Mouse (Mus musculus) hindbrain, embryonic 13.5 days (tissue): ENCODE measurements around the gene Alk. TPM values are rescaled to one million over a fixed set of nuclear protein-coding genes. Genes with fewer than 3 reads are reported as not detected.

ENCODE experiments used
- ATAC-seq: fragments of 200-750 bp; cut with Nextera tagmentation; 2 replicates; pipeline ENCODE4 v1.8.0; 2017; ENCODE audit warnings: moderate TSS enrichment; ENCODE audit not compliant: low FRiP score
- H3K27ac ChIP-seq: fragments of 300-500 bp; sonication (generic); 2 replicates; pipeline ENCODE4 v1.5.1; 2015; ENCODE audit warnings: inconsistent platforms, mild to moderate bottlenecking, moderate library complexity
- H3K27me3 ChIP-seq: fragments of 300-500 bp; sonication (generic); 2 replicates; pipeline ENCODE4 v1.6.1; 2015; ENCODE audit warnings: mild to moderate bottlenecking, inconsistent platforms
- H3K36me3 ChIP-seq: fragments of 300-500 bp; sonication (generic); 2 replicates; pipeline ENCODE4 v1.6.1; 2015; ENCODE audit warnings: mild to moderate bottlenecking, inconsistent platforms
- H3K4me1 ChIP-seq: fragments of 300-500 bp; sonication (generic); replicated peaks from 2 replicates; pipeline ENCODE4 v1.6.1; 2015; ENCODE audit warnings: inconsistent platforms
- H3K4me2 ChIP-seq: fragments of 300-500 bp; sonication (generic); 2 replicates; pipeline ENCODE4 v1.6.1; 2015; ENCODE audit warnings: inconsistent platforms, mild to moderate bottlenecking, moderate library complexity
- H3K4me3 ChIP-seq: fragments of 300-500 bp; sonication (generic); 2 replicates; pipeline ENCODE4 v1.5.1; 2015; ENCODE audit warnings: mild to moderate bottlenecking, inconsistent platforms
- H3K9ac ChIP-seq: fragments of 300-500 bp; sonication (generic); 2 replicates; pipeline ENCODE4 v1.6.1; 2015; ENCODE audit warnings: mild to moderate bottlenecking, inconsistent platforms
- H3K9me3 ChIP-seq: fragments of 300-500 bp; sonication (generic); 2 replicates; pipeline ENCODE4 v1.6.1; 2016; ENCODE audit warnings: inconsistent platforms
- WGBS: fragments of 180-500 bp; shearing (Covaris S2); methylation state at CpG from one replicate; pipeline ENCODE4 v1.1.7; 2015; 5-methylcytosine and 5-hydroxymethylcytosine counted together
- polyA plus RNA-seq: library from polyadenylated mRNA; unstranded; fragments of >200 nt; fragmentation: Nextera tagmentation; extraction: Ambion mirVana; gene quantifications from 2 replicates; pipeline ENCODE4 v1.2.1, GENCODE M21; 2015

The Alk gene
- polyA plus RNA-seq, 1 experiment from 2014 or later = 3.4 TPM

GRCm38 (mm10) chr17:72275391-72275904 lies 329.0 kb downstream of the Alk start:
- no peak for ATAC-seq
- Histone ChIP-seq H3K27ac (no peak overlapping the region), H3K9me3 (no peaks in the 10 kb centered on the region), H3K9ac (no peak overlapping the region), H3K27me3 (no peaks in the 10 kb centered on the region), H3K4me3 (no peak overlapping the region), H3K4me2 (no peak overlapping the region), H3K4me1 (no peaks in the 10 kb centered on the region), H3K36me3 (no peaks in the 10 kb centered on the region)
- 84% methylated on average over 8 of the region's 8 CpGs for WGBS

GRCm38 (mm10) chr17:72274205-72274604 lies 330.2 kb downstream of the Alk start:
- no peaks in the 10 kb centered on the region for H3K27me3 ChIP-seq
- no peak overlapping the region for H3K4me2 ChIP-seq
- WGBS = 92% methylated on average over 5 of the region's 5 CpGs
- no peaks in the 10 kb centered on the region for H3K36me3 ChIP-seq
- no peak overlapping the region for H3K27ac ChIP-seq
- no peaks in the 10 kb centered on the region for H3K4me1 ChIP-seq
- no peak overlapping the region for H3K4me3 ChIP-seq
- no peaks in the 10 kb centered on the region for H3K9me3 ChIP-seq
- no peak for ATAC-seq
- no peak overlapping the region for H3K9ac ChIP-seq

DNA sequence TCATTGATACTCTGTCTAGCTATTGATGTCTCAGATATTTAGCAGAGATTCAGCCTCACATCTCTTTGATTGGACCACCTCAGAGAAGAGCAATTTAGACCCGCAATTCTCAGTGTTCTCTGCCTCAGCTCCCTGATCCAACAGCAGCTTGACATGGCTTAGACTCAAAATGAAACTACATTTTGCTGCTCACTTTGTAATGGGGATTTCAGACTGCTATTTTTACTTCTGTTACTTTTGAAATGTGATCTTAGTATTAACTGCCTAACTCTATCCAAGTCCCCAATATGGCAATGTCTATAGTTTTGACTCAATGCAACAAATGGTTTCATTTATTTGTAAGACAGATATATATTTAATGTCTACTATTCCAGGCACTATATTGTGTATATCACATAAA lies 332.8 kb downstream of the Alk start:
- no peak overlapping the region for H3K9ac ChIP-seq
- H3K27me3 ChIP-seq = no peaks in the 10 kb centered on the region
- WGBS = 97% methylated on average over 1 of the region's 1 CpGs
- no peak overlapping the region for H3K4me3 ChIP-seq
- no peaks in the 10 kb centered on the region for H3K36me3 ChIP-seq
- no peaks in the 10 kb centered on the region for H3K4me1 ChIP-seq
- no peak for ATAC-seq
- H3K9me3 ChIP-seq = no peaks in the 10 kb centered on the region
- H3K4me2 ChIP-seq = no peak overlapping the region
- no peak overlapping the region for H3K27ac ChIP-seq

GRCm38 (mm10) chr17:72268529-72268928 lies 335.9 kb downstream of the Alk start:
- Histone ChIP-seq H3K27me3 (no peaks in the 10 kb centered on the region), H3K27ac (no peak overlapping the region), H3K36me3 (no peaks in the 10 kb centered on the region), H3K9me3 (no peaks in the 10 kb centered on the region), H3K4me1 (no peaks in the 10 kb centered on the region), H3K4me2 (no peak overlapping the region), H3K9ac (no peak overlapping the region), H3K4me3 (no peak overlapping the region)
- 87% methylated on average over 5 of the region's 5 CpGs for WGBS
- ATAC-seq = no peak

- no peaks in the 10 kb centered on the region for H3K9me3 ChIP-seq
- WGBS = 87% methylated on average over 9 of the region's 9 CpGs
- H3K27ac ChIP-seq = no peak overlapping the region
- H3K36me3 ChIP-seq = no peaks in the 10 kb centered on the region
- H3K9ac ChIP-seq = no peak overlapping the region
- ATAC-seq = no peak
- no peak overlapping the region for H3K4me2 ChIP-seq
- H3K27me3 ChIP-seq = no peaks in the 10 kb centered on the region
- H3K4me1 ChIP-seq = no peaks in the 10 kb centered on the region
- no peak overlapping the region for H3K4me3 ChIP-seq
Measured at GRCm38 (mm10) chr17:72265171-72266022, 339.0 kb downstream of the Alk start.

- no peaks in the 10 kb centered on the region for H3K27me3 ChIP-seq
- H3K4me3 ChIP-seq = no peak overlapping the region
- 74% methylated on average over 5 of the region's 5 CpGs for WGBS
- ATAC-seq = no peak
- no peak overlapping the region for H3K4me2 ChIP-seq
- H3K36me3 ChIP-seq = no peaks in the 10 kb centered on the region
- H3K4me1 ChIP-seq = 0 out of 2 replicates have a peak, but pooled peaks cover 5% of the 10 kb centered on the region
- H3K9ac ChIP-seq = no peak overlapping the region
- no peak overlapping the region for H3K27ac ChIP-seq
- H3K9me3 ChIP-seq = no peaks in the 10 kb centered on the region
Measured at GRCm38 (mm10) chr17:72253411-72253810, 351.0 kb downstream of the Alk start.

DNA sequence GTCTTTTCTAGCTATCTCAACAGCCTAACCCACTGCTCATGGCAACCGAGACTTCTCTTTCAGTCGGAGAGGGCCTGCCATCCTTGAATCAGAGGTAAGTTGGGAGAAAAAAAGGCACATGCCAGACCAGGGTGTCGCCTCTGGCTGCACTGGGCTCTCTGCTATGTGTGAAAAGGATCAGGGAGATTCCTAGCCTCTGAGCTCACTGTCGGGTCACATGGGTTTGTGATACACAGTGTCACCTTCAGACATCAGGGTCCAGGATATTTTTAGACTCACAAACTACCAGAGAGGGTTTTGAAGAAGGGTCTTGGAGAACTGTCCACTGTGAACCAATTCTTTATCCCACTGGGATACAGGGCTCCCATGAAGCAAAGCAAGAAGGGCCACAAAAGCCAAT lies 352.9 kb downstream of the Alk start:
- 88% methylated on average over 4 of the region's 4 CpGs for WGBS
- Histone ChIP-seq H3K9ac (no peak overlapping the region), H3K27me3 (no peaks in the 10 kb centered on the region), H3K27ac (no peak overlapping the region), H3K9me3 (no peaks in the 10 kb centered on the region), H3K4me2 (no peak overlapping the region), H3K4me1 (0 out of 2 replicates have a peak, but pooled peaks cover 5% of the 10 kb centered on the region), H3K4me3 (no peak overlapping the region), H3K36me3 (no peaks in the 10 kb centered on the region)
- no peak for ATAC-seq

GRCm38 (mm10) chr17:72250482-72251405 lies 353.7 kb downstream of the Alk start:
- Histone ChIP-seq H3K9me3 (no peaks in the 10 kb centered on the region), H3K36me3 (no peaks in the 10 kb centered on the region), H3K9ac (no peak overlapping the region), H3K4me2 (no peak overlapping the region), H3K27ac (no peak overlapping the region), H3K4me1 (0 out of 2 replicates have a peak, but pooled peaks cover 5% of the 10 kb centered on the region), H3K4me3 (no peak overlapping the region), H3K27me3 (no peaks in the 10 kb centered on the region)
- WGBS = 78% methylated on average over 7 of the region's 7 CpGs
- ATAC-seq = no peak

DNA sequence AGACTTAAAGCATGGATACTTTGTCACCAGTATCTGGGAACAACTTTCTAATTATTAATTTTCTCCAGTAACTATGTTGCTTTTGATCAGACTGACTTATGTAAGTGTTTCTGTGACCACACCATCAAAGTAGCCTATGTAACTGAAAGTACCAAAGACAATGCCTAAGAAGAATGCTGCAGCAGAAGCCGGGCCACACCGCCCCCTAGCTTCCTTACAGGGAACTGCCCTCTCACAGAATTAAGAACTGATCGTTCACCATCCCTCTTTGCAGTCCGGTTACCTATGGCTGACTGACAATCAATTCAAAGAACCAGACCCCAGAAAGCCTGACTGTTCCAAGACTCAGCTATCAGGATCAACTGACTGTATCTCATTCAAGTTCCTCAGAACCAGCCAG lies 362.4 kb downstream of the Alk start:
- Histone ChIP-seq H3K4me3 (no peak overlapping the region), H3K27me3 (no peaks in the 10 kb centered on the region), H3K36me3 (no peaks in the 10 kb centered on the region), H3K9ac (no peak overlapping the region), H3K4me2 (no peak overlapping the region), H3K4me1 (peaks cover 9% of the 10 kb centered on the region; the same call in 1 of the 2 replicates), H3K9me3 (0 out of 2 replicates have a peak, but pooled peaks cover 8% of the 10 kb centered on the region), H3K27ac (no peak overlapping the region)
- ATAC-seq = no peak
- WGBS = 46% methylated on average over 4 of the region's 4 CpGs

GRCm38 (mm10) chr17:72237315-72237714 lies 367.1 kb downstream of the Alk start:
- 0 out of 2 replicates have a peak, but pooled peaks cover 8% of the 10 kb centered on the region for H3K9me3 ChIP-seq
- no peak overlapping the region for H3K27ac ChIP-seq
- no peak overlapping the region for H3K4me2 ChIP-seq
- no peaks in the 10 kb centered on the region for H3K36me3 ChIP-seq
- ATAC-seq = no peak
- no peaks in the 10 kb centered on the region for H3K4me1 ChIP-seq
- H3K27me3 ChIP-seq = no peaks in the 10 kb centered on the region
- 75% methylated on average over 1 of the region's 1 CpGs for WGBS
- H3K9ac ChIP-seq = no peak overlapping the region
- H3K4me3 ChIP-seq = no peak overlapping the region

- whole genome bisulfite sequencing = 87% methylated on average over 7 of the region's 7 CpGs
- H3K4me1 ChIP-seq = no peaks in the 10 kb centered on the region
- no peak overlapping the region for H3K4me2 ChIP-seq
- no peak for ATAC-seq
- no peaks in the 10 kb centered on the region for H3K36me3 ChIP-seq
- H3K9ac ChIP-seq = no peak overlapping the region
- no peak overlapping the region for H3K4me3 ChIP-seq
- no peaks in the 10 kb centered on the region for H3K27me3 ChIP-seq
- H3K9me3 ChIP-seq = no peaks in the 10 kb centered on the region
- H3K27ac ChIP-seq = no peak overlapping the region
Measured at GRCm38 (mm10) chr17:72230891-72231290, 373.5 kb downstream of the Alk start.

- Histone ChIP-seq H3K4me2 (no peak overlapping the region), H3K4me3 (no peak overlapping the region), H3K9me3 (no peaks in the 10 kb centered on the region), H3K4me1 (no peaks in the 10 kb centered on the region), H3K27ac (no peak overlapping the region), H3K36me3 (no peaks in the 10 kb centered on the region), H3K9ac (no peak overlapping the region), H3K27me3 (no peaks in the 10 kb centered on the region)
- no peak for ATAC-seq
- 83% methylated on average over 3 of the region's 3 CpGs for WGBS
Measured at GRCm38 (mm10) chr17:72218816-72219215, 385.6 kb downstream of the Alk start.
